11 mouse cellular contexts compared by ENCODE assay signal in the genomic region with DNA sequence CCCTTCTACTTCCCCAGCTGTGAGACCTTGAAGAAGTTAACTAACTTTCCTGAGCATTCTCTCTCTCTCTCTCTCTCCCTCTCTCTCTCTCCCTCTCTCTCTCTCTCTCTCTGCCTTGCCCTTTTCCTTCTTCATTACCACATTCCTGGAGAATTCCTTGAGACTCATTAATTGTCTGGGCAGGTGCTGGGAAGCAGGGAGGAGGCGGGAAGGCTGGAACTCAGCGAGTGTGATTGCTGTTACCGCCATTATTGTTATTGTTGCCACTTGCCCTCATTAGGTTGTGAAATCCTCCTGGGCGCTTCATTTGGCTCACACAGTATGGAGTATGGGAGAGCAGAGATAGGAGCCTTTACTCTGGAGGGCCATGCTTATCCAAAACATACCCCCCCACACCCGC. TPM values are rescaled to one million over a fixed set of nuclear protein-coding genes. Genes with fewer than 3 reads are reported as not detected.
DNase-seq lines count a peak whose midpoint lies in the region; ATAC-seq and TF ChIP-seq lines count a peak whose summit lies in the region.
"Had no signal": no experiment of that assay in that cellular context is flagged by ENCODE, and none has a peak within 500 bp of the region (broad histone marks: within the 10 kb centered on the region; RNA-seq: fewer than 3 reads in every experiment).

No protein-coding gene starts in this region.

- no peak for TF ChIP-seq POLR2A in MEL (IDR thresholded peaks at IDR 0.05; ENCODE audit: control insufficient read depth in 1 of 2, insufficient read depth in 1 of 2, low read depth in 1 of 2, low read length in 2 of 2, poor library complexity in 1 of 2)

- TF ChIP-seq EP300 in MEL (IDR thresholded peaks at IDR 0.05; ENCODE audit: low read depth in 1 of 2, low read length in 2 of 2) = no peak
- no peak for TF ChIP-seq EP300 in liver, postnatal 0 days (IDR thresholded peaks at IDR 0.05; ENCODE audit: low read depth)

- 0 out of 2 replicates have a peak, but pooled peaks have one; percentile 14 for ATAC-seq in intestine, embryonic 15.5 days
- ATAC-seq in intestine, embryonic 16.5 days = no peak
- no peak for ATAC-seq in forebrain, embryonic 13.5 days
- peak; percentile 7 for ATAC-seq in liver, postnatal 0 days
- no peak for ATAC-seq in granulocyte monocyte progenitor cell, adult 5-6 weeks (replicated peaks; ENCODE audit: poor library complexity, severe bottlenecking)

- TF ChIP-seq RAD21 in MEL (IDR thresholded peaks at IDR 0.05; ENCODE audit: low read depth, low read length) = no peak

- no peak overlapping the region for H3K27ac ChIP-seq in intestine, embryonic 15.5 days
- no peak overlapping the region for H3K27ac ChIP-seq in intestine, embryonic 16.5 days (ENCODE audit: low read length)
- H3K27ac ChIP-seq in MEL (ENCODE audit: control insufficient read depth, low read depth, low read length) = no peak overlapping the region
- H3K27ac ChIP-seq in forebrain, embryonic 13.5 days = peak overlapping the region; percentile 79
- peak overlapping the region; percentile 80 for H3K27ac ChIP-seq in liver, postnatal 0 days (ENCODE audit: low read depth)

- DNase-seq in MEL (ENCODE audit: low read depth, low spot score) = no peak
- no peak for DNase-seq in liver, postnatal 0 days
- DNase-seq in right cerebral cortex, adult 18-20 months = no peak
- no peak for DNase-seq in MN1 (ENCODE audit: low spot score)
- DNase-seq: thymus, adult 18-20 months had no signal

- H3K4me3 ChIP-seq in intestine, embryonic 15.5 days (replicated peaks) = no peak overlapping the region
- H3K4me3 ChIP-seq in intestine, embryonic 16.5 days (ENCODE audit: low read length) = no peak overlapping the region
- H3K4me3 ChIP-seq in MEL (ENCODE audit: control insufficient read depth in 1 of 2, insufficient read depth in 1 of 2, low read depth in 2 of 2, low read length in 2 of 2) = no peak overlapping the region
- H3K4me3 ChIP-seq in forebrain, embryonic 13.5 days = no peak overlapping the region
- H3K4me3 ChIP-seq in liver, postnatal 0 days (ENCODE audit: low read depth, low read length) = no peak overlapping the region

- H3K9me3 ChIP-seq in intestine, embryonic 15.5 days = no peaks in the 10 kb centered on the region
- H3K9me3 ChIP-seq in intestine, embryonic 16.5 days (ENCODE audit: control insufficient read depth, low read length) = no peaks in the 10 kb centered on the region
- H3K9me3 ChIP-seq in MEL (replicated peaks; ENCODE audit: insufficient read depth, low read length) = no peaks in the 10 kb centered on the region
- H3K9me3 ChIP-seq in forebrain, embryonic 13.5 days (replicated peaks) = no peaks in the 10 kb centered on the region
- no peaks in the 10 kb centered on the region for H3K9me3 ChIP-seq in liver, postnatal 0 days (ENCODE audit: low read length)

- peaks cover 32% of the 10 kb centered on the region for H3K4me1 ChIP-seq in intestine, embryonic 15.5 days (replicated peaks)
- peaks cover 45% of the 10 kb centered on the region for H3K4me1 ChIP-seq in intestine, embryonic 16.5 days (ENCODE audit: control insufficient read depth, insufficient read depth, low read length)
- H3K4me1 ChIP-seq in MEL (ENCODE audit: control insufficient read depth in 1 of 2, insufficient read depth in 2 of 2, low read length in 2 of 2) = peaks cover 0 to 12% of the 10 kb centered on the region in 2 experiments; a peak in 3 of 4 replicates
- peaks cover 92% of the 10 kb centered on the region for H3K4me1 ChIP-seq in forebrain, embryonic 13.5 days
- peaks cover 70% of the 10 kb centered on the region for H3K4me1 ChIP-seq in liver, postnatal 0 days (ENCODE audit: insufficient read depth)

- WGBS in intestine, embryonic 15.5 days = 19% methylated on average over 5 of the region's 5 CpGs
- 17% methylated on average over 5 of the region's 5 CpGs for WGBS in intestine, embryonic 16.5 days
- 8% methylated on average over 5 of the region's 5 CpGs for WGBS in forebrain, embryonic 13.5 days
- WGBS in liver, postnatal 0 days (ENCODE audit: insufficient replicate concordance) = 15% methylated on average over 5 of the region's 5 CpGs

- H3K36me3 ChIP-seq in intestine, embryonic 15.5 days = no peaks in the 10 kb centered on the region
- no peaks in the 10 kb centered on the region for H3K36me3 ChIP-seq in intestine, embryonic 16.5 days (ENCODE audit: control insufficient read depth, insufficient read depth, low read length)
- H3K36me3 ChIP-seq in MEL (ENCODE audit: control insufficient read depth in 1 of 2, insufficient read depth in 2 of 2, low read length in 2 of 2) = peaks cover 0 to 2% of the 10 kb centered on the region in 2 experiments; a peak in 2 of 4 replicates
- H3K36me3 ChIP-seq in forebrain, embryonic 13.5 days (ENCODE audit: poor library complexity, severe bottlenecking) = no peaks in the 10 kb centered on the region
- no peaks in the 10 kb centered on the region for H3K36me3 ChIP-seq in liver, postnatal 0 days (replicated peaks; ENCODE audit: insufficient read depth, low read length)

- peaks cover 3% of the 10 kb centered on the region for H3K79me2 ChIP-seq in MEL (ENCODE audit: control insufficient read depth, insufficient read depth, low read length, poor library complexity)

- TF ChIP-seq CTCF in MEL (IDR thresholded peaks at IDR 0.05 in 2 of 3, conservative IDR thresholded peaks at IDR 0.05 in 1 of 3; ENCODE audit: control insufficient read depth in 1 of 3, insufficient read depth in 1 of 3, low read depth in 2 of 3, low read length in 3 of 3, poor library complexity in 1 of 3, severe bottlenecking in 1 of 3) = no peak
- TF ChIP-seq CTCF in liver, postnatal 0 days (IDR thresholded peaks at IDR 0.05; ENCODE audit: low read depth) = no peak

- H3K4me2 ChIP-seq in intestine, embryonic 15.5 days (replicated peaks) = no peak overlapping the region
- H3K4me2 ChIP-seq in intestine, embryonic 16.5 days (ENCODE audit: low read depth, low read length) = no peak overlapping the region
- peak overlapping the region; percentile 41; the same call in 1 of the 2 replicates for H3K4me2 ChIP-seq in forebrain, embryonic 13.5 days
- H3K4me2 ChIP-seq in liver, postnatal 0 days (ENCODE audit: low read depth, low read length) = peak overlapping the region; percentile 74

- H3K27me3 ChIP-seq in intestine, embryonic 15.5 days (replicated peaks) = no peaks in the 10 kb centered on the region
- H3K27me3 ChIP-seq in intestine, embryonic 16.5 days (replicated peaks; ENCODE audit: control insufficient read depth, insufficient read depth, low read length) = no peaks in the 10 kb centered on the region
- no peaks in the 10 kb centered on the region for H3K27me3 ChIP-seq in MEL (ENCODE audit: control insufficient read depth in 1 of 2, insufficient read depth in 2 of 2, low read length in 2 of 2)
- no peaks in the 10 kb centered on the region for H3K27me3 ChIP-seq in forebrain, embryonic 13.5 days
- H3K27me3 ChIP-seq in liver, postnatal 0 days (ENCODE audit: insufficient read depth, low read length) = no peaks in the 10 kb centered on the region

- no peak overlapping the region for H3K9ac ChIP-seq in intestine, embryonic 15.5 days
- no peak overlapping the region for H3K9ac ChIP-seq in intestine, embryonic 16.5 days (ENCODE audit: low read depth, low read length)
- H3K9ac ChIP-seq in MEL (ENCODE audit: control insufficient read depth, low read depth, low read length, poor library complexity, severe bottlenecking) = no peak overlapping the region
- H3K9ac ChIP-seq in forebrain, embryonic 13.5 days = no peak overlapping the region
- no peak overlapping the region for H3K9ac ChIP-seq in liver, postnatal 0 days (replicated peaks)

TF ChIP-seq in MEL, 35 proteins besides CTCF, POLR2A, EP300 and RAD21:
- no peak for TF ChIP-seq ZKSCAN1 (IDR thresholded peaks at IDR 0.05; ENCODE audit: low read depth, low read length)
- TF ChIP-seq JUND (IDR thresholded peaks at IDR 0.05; ENCODE audit: low read depth, low read length) = 0 out of 2 replicates have a peak, but pooled peaks have one; percentile 16

RNA-seq across cellular contexts. Expression of a gene that starts 8.6 kb away (rescaled TPM):
- 22.4 and 23.8 TPM in 2 replicates for polyA plus RNA-seq in intestine, embryonic 15.5 days (2015; fragmentation: Nextera tagmentation; extraction: Ambion mirVana)
- 24.4 and 26.8 TPM in 2 replicates for polyA plus RNA-seq in intestine, embryonic 16.5 days (2015; fragmentation: Nextera tagmentation; extraction: Ambion mirVana)
- total RNA-seq in MEL (2012; rRNA removed) = 4.2 and 7.2 TPM in 2 replicates
- polyA plus RNA-seq in MEL (2012; ENCODE audit: insufficient read depth in 1 of 2, insufficient read length in 2 of 2, low read depth in 1 of 2, low replicate concordance in 2 of 2, missing spikeins in 1 of 2) = 10 to 100 TPM in 1 of 2 experiments, not detected in 1; 33.2 TPM
- 156 and 178 TPM in 2 replicates for polyA plus RNA-seq in forebrain, embryonic 13.5 days (2015; fragmentation: Nextera tagmentation; extraction: Ambion mirVana)
- polyA plus RNA-seq in liver, postnatal 0 days (2015; fragmentation: Nextera tagmentation; extraction: Ambion mirVana) = 34.0 and 35.4 TPM in 2 replicates
- 115 and 208 TPM in 2 replicates for total RNA-seq in granulocyte monocyte progenitor cell, adult 5-6 weeks (2014; fragmentation: Nextera tagmentation)
- 50.3 and 50.9 TPM in 2 replicates for total RNA-seq in granulocyte monocyte progenitor cell, adult 5-6 weeks (2017)

RNA-seq across cellular contexts. Expression of a gene that starts 34.3 kb away (rescaled TPM):
- polyA plus RNA-seq in intestine, embryonic 15.5 days (2015; fragmentation: Nextera tagmentation; extraction: Ambion mirVana) = 3.4 and 3.5 TPM in 2 replicates
- polyA plus RNA-seq in intestine, embryonic 16.5 days (2015; fragmentation: Nextera tagmentation; extraction: Ambion mirVana) = 3.0 and 3.6 TPM in 2 replicates
- total RNA-seq in MEL (2012; rRNA removed) = not detected in 2 replicates
- polyA plus RNA-seq in MEL (2012; ENCODE audit: insufficient read depth in 1 of 2, insufficient read length in 2 of 2, low read depth in 1 of 2, low replicate concordance in 2 of 2, missing spikeins in 1 of 2) = under 1 TPM in 1 of 2 experiments, not detected in 1; 0.08 TPM
- 0.79 and 1.0 TPM in 2 replicates for polyA plus RNA-seq in forebrain, embryonic 13.5 days (2015; fragmentation: Nextera tagmentation; extraction: Ambion mirVana)
- polyA plus RNA-seq in liver, postnatal 0 days (2015; fragmentation: Nextera tagmentation; extraction: Ambion mirVana) = 8.9 and 9.6 TPM in 2 replicates
- total RNA-seq in granulocyte monocyte progenitor cell, adult 5-6 weeks (2014; fragmentation: Nextera tagmentation) = 142 and 175 TPM in 2 replicates
- 170 and 173 TPM in 2 replicates for total RNA-seq in granulocyte monocyte progenitor cell, adult 5-6 weeks (2017)
- total RNA-seq: CH12.LX had no signal

RNA-seq across cellular contexts. Expression of a gene that starts 59.7 kb away (rescaled TPM):
- polyA plus RNA-seq in intestine, embryonic 15.5 days (2015; fragmentation: Nextera tagmentation; extraction: Ambion mirVana) = 1.3 and 2.1 TPM in 2 replicates
- 1.6 and 2.8 TPM in 2 replicates for polyA plus RNA-seq in intestine, embryonic 16.5 days (2015; fragmentation: Nextera tagmentation; extraction: Ambion mirVana)
- total RNA-seq in MEL (2012; rRNA removed) = 0.04 and 0.07 TPM in 2 replicates
- 1 to 10 TPM in 1 of 2 experiments, not detected in 1; 1.3 TPM for polyA plus RNA-seq in MEL (2012; ENCODE audit: insufficient read depth in 1 of 2, insufficient read length in 2 of 2, low read depth in 1 of 2, low replicate concordance in 2 of 2, missing spikeins in 1 of 2)
- 0.19 TPM in 1 of 2 replicates, not detected in the other for polyA plus RNA-seq in forebrain, embryonic 13.5 days (2015; fragmentation: Nextera tagmentation; extraction: Ambion mirVana)
- 0.13 and 0.18 TPM in 2 replicates for polyA plus RNA-seq in liver, postnatal 0 days (2015; fragmentation: Nextera tagmentation; extraction: Ambion mirVana)
- total RNA-seq in granulocyte monocyte progenitor cell, adult 5-6 weeks (2014; fragmentation: Nextera tagmentation) = not detected in 2 replicates
- total RNA-seq in granulocyte monocyte progenitor cell, adult 5-6 weeks (2017) = not detected in 2 replicates
- total RNA-seq: layer of hippocampus, adult 2 months had no signal

Comparison
In these comparisons a context has a peak if more than half of its experiments do, and no peak if none do; other contexts are left out.
1. ATAC-seq: peak in intestine, embryonic 15.5 days (single experiment) and liver, postnatal 0 days (single experiment); none in intestine, embryonic 16.5 days (single experiment), forebrain, embryonic 13.5 days (single experiment) and granulocyte monocyte progenitor cell, adult 5-6 weeks (single experiment).
2. H3K27ac ChIP-seq: peak in forebrain, embryonic 13.5 days (single experiment) and liver, postnatal 0 days (single experiment); none in intestine, embryonic 15.5 days (single experiment), intestine, embryonic 16.5 days (single experiment) and MEL (single experiment).
3. H3K4me2 ChIP-seq: peak in forebrain, embryonic 13.5 days (single experiment) and liver, postnatal 0 days (single experiment); none in intestine, embryonic 15.5 days (single experiment) and intestine, embryonic 16.5 days (single experiment).